Mouse (Mus musculus): ENCODE results near the gene Gprc5d. TPM values are rescaled to one million over a fixed set of nuclear protein-coding genes. Genes with fewer than 3 reads are reported as not detected.

Gprc5d gene
- total and polyA plus RNA-seq, 3 experiments = not detected

DNA sequence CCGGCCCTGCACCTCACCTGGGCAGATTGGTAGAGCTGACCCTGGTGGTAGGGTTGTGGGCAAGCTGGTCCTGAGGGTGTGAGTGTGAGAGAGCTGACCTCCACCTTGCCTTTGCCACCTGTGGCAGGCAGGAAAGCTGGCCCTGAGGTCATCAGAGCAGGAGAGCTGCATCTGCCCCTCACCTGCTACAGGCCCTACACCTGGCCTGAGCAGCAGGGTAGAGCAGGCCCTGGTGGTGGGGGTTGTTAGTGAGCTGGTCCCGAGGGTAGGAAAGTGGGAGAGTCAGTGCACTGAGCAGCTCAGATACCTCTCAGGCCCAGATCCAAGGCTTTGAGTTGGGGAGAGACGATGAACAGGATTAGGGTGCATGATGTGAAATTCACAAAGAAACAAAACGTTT lies 31.6 kb upstream of the Gprc5d start:
- Histone ChIP-seq H3K4me3 (ENCODE audit: low read depth, low read length) (no peak overlapping the region), H3K27me3 (ENCODE audit: insufficient read depth, low read length) (no peaks in the 10 kb centered on the region), H3K9me3 (replicated peaks) (peaks cover 18% of the 10 kb centered on the region), H3K4me1 (ENCODE audit: insufficient read depth, low read depth, low read length) (no peaks in the 10 kb centered on the region), H3K36me3 (replicated peaks) (peaks cover 75% of the 10 kb centered on the region)
- TF ChIP-seq GATA1 (IDR thresholded peaks at IDR 0.05; ENCODE audit: borderline replicate concordance, low read length) = no peak
- TF ChIP-seq GATA2 (IDR thresholded peaks at IDR 0.05; ENCODE audit: borderline replicate concordance, low read depth, low read length) = no peak
- TF ChIP-seq TAL1 (conservative IDR thresholded peaks at IDR 0.05; ENCODE audit: low read depth, low read length) = no peak
- no peak for TF ChIP-seq POLR2AphosphoS5 (IDR thresholded peaks at IDR 0.05; ENCODE audit: insufficient replicate concordance, low read depth, low read length)
- TF ChIP-seq CTCF (IDR thresholded peaks at IDR 0.05; ENCODE audit: low read depth, low read length) = no peak
- ATAC-seq (ENCODE audit: extremely low read depth, insufficient number of reproducible peaks, low FRiP score, poor library complexity, severe bottlenecking) = no peak
- DNase-seq (ENCODE audit: low spot score) = no peak

DNA sequence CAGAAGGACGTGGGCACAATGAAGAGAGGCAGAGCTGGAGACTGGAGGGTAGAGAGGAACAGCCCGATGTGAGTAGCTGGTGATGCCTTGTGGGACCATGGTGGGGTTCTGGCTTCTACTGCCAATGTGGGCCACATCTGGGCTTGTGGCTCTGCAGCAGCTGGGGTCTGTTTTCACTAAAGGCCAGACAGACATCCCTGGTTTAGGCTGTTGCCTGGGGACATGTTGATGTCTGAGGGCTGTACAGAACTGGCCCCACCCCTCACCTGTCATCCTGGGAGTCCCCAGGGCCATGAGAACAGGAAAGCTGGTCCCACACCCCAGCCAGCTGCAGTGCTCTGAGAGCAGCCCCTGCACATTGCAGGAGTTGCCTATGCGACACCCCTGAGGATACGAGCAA lies 31.1 kb upstream of the Gprc5d start:
- Histone ChIP-seq H3K4me3 (ENCODE audit: low read depth, low read length) (no peak overlapping the region), H3K4me1 (ENCODE audit: insufficient read depth, low read depth, low read length) (no peaks in the 10 kb centered on the region), H3K36me3 (replicated peaks) (peaks cover 71% of the 10 kb centered on the region), H3K9me3 (replicated peaks) (peaks cover 19% of the 10 kb centered on the region), H3K27me3 (ENCODE audit: insufficient read depth, low read length) (no peaks in the 10 kb centered on the region)
- no peak for TF ChIP-seq POLR2AphosphoS5 (IDR thresholded peaks at IDR 0.05; ENCODE audit: insufficient replicate concordance, low read depth, low read length)
- TF ChIP-seq TAL1 (conservative IDR thresholded peaks at IDR 0.05; ENCODE audit: low read depth, low read length) = no peak
- ATAC-seq (ENCODE audit: extremely low read depth, insufficient number of reproducible peaks, low FRiP score, poor library complexity, severe bottlenecking) (no peak), DNase-seq (ENCODE audit: low spot score) (no peak)

DNA sequence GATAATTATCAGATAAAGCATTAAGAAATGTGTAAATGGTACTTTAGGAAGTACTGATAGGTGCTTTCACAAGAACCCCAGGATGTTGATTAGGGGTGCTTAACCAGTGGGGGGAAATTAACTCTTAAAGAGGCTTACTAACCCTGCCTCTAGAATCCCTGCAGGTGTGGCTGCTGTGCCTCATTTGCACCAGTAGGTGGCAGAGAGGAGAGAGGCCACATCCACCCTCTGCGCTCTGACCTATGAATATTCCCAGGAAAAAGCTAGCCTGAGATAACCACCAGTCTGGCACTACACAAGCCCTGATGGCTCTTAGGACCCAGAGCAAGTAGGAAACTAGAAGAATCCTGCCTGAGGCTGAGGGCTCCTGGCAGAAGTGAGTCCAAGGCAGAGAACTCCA lies 30.4 kb upstream of the Gprc5d start:
- Histone ChIP-seq H3K27me3 (ENCODE audit: insufficient read depth, low read length) (no peaks in the 10 kb centered on the region), H3K4me3 (ENCODE audit: low read depth, low read length) (no peak overlapping the region), H3K4me1 (ENCODE audit: insufficient read depth, low read depth, low read length) (no peaks in the 10 kb centered on the region), H3K36me3 (replicated peaks) (peaks cover 72% of the 10 kb centered on the region), H3K9me3 (replicated peaks) (peaks cover 19% of the 10 kb centered on the region)
- ATAC-seq (ENCODE audit: extremely low read depth, insufficient number of reproducible peaks, low FRiP score, poor library complexity, severe bottlenecking) (0 out of 2 replicates have a peak, but pooled peaks have one; percentile 32), DNase-seq (ENCODE audit: low spot score) (no peak)
- TF ChIP-seq TAL1 (conservative IDR thresholded peaks at IDR 0.05; ENCODE audit: low read depth, low read length) (no peak), CTCF (IDR thresholded peaks at IDR 0.05; ENCODE audit: low read depth, low read length) (peak; percentile 26; the same call in 1 of the 2 replicates)

DNA sequence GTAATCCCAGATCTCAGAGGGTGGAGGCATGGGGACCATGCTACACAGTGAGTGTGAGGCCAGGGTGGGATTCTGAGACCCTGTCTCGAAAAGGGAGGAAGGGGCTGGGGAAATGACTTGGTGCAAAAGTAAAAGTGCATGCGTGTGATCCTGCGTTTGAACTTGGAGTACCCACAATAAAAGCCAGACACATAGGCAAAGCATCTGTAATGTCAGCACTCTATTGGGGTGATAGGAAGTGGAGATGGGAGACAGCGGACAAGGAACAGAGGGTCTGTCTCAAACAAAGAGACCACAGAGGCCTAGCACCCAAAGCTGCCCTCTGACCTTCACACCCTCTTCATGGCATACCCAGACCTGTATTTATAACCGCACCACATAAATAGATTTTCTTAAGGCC lies 27.9 kb upstream of the Gprc5d start:
- no peak for ATAC-seq (ENCODE audit: extremely low read depth, insufficient number of reproducible peaks, low FRiP score, poor library complexity, severe bottlenecking)
- DNase-seq (ENCODE audit: low spot score) = no peak
- H3K36me3 ChIP-seq (replicated peaks) = peaks cover 72% of the 10 kb centered on the region
- no peak overlapping the region for H3K4me3 ChIP-seq (ENCODE audit: low read depth, low read length)
- TF ChIP-seq TAL1 (conservative IDR thresholded peaks at IDR 0.05; ENCODE audit: low read depth, low read length) = no peak
- TF ChIP-seq GATA2 (IDR thresholded peaks at IDR 0.05; ENCODE audit: borderline replicate concordance, low read depth, low read length) = no peak
- TF ChIP-seq POLR2AphosphoS5 (IDR thresholded peaks at IDR 0.05; ENCODE audit: insufficient replicate concordance, low read depth, low read length) = no peak
- no peak for TF ChIP-seq CTCF (IDR thresholded peaks at IDR 0.05; ENCODE audit: low read depth, low read length)
- no peak for TF ChIP-seq GATA1 (IDR thresholded peaks at IDR 0.05; ENCODE audit: borderline replicate concordance, low read length)
- no peaks in the 10 kb centered on the region for H3K27me3 ChIP-seq (ENCODE audit: insufficient read depth, low read length)
- H3K9me3 ChIP-seq (replicated peaks) = peaks cover 18% of the 10 kb centered on the region
- H3K4me1 ChIP-seq (ENCODE audit: insufficient read depth, low read depth, low read length) = no peaks in the 10 kb centered on the region

DNA sequence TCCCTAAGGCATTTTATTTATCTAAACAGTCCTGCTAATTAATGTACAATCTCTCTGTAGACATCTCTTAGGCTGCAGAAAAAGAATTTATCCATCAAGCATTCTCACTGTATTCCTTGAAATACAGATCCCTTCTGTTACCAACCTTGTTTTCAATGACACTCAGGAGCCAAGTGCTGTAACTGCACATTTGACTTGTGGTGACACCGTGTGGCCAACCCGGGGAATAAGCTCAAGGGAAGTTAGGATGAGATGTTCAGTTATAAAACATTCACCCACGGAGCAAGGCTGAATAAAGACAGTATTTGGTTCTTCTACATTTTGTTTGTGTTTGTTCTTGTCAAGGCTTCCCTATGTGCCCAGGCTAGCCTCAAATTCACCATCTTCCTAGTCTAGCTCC lies 26.4 kb upstream of the Gprc5d start:
- no peak for TF ChIP-seq GATA2 (IDR thresholded peaks at IDR 0.05; ENCODE audit: borderline replicate concordance, low read depth, low read length)
- no peak for TF ChIP-seq POLR2AphosphoS5 (IDR thresholded peaks at IDR 0.05; ENCODE audit: insufficient replicate concordance, low read depth, low read length)
- TF ChIP-seq TAL1 (conservative IDR thresholded peaks at IDR 0.05; ENCODE audit: low read depth, low read length) = no peak
- TF ChIP-seq GATA1 (IDR thresholded peaks at IDR 0.05; ENCODE audit: borderline replicate concordance, low read length) = no peak
- no peak for TF ChIP-seq CTCF (IDR thresholded peaks at IDR 0.05; ENCODE audit: low read depth, low read length)
- peaks cover 19% of the 10 kb centered on the region for H3K9me3 ChIP-seq (replicated peaks)
- ATAC-seq (ENCODE audit: extremely low read depth, insufficient number of reproducible peaks, low FRiP score, poor library complexity, severe bottlenecking) = no peak
- peaks cover 69% of the 10 kb centered on the region for H3K36me3 ChIP-seq (replicated peaks)
- H3K27me3 ChIP-seq (ENCODE audit: insufficient read depth, low read length) = no peaks in the 10 kb centered on the region
- no peaks in the 10 kb centered on the region for H3K4me1 ChIP-seq (ENCODE audit: insufficient read depth, low read depth, low read length)
- no peak for DNase-seq (ENCODE audit: low spot score)
- H3K4me3 ChIP-seq (ENCODE audit: low read depth, low read length) = no peak overlapping the region

DNA sequence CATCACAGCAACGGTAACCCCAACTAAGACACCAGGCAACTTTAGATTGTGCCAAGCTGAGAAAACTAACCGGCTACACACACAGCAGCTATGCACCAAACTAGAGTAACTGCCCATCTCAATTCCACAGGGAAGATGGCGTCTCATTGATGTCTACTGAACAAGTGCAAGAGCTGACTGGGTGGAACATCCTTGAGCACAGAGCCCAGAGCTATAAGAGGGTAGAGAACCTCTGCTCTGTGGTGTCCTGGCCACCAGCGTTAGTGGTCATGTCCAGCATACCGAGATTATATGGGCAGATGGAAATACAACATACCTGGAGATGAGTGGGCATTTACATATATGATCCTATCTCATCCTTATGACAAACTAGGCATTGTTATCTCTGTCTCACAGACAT lies 25.1 kb upstream of the Gprc5d start:
- DNase-seq (ENCODE audit: low spot score) (no peak), ATAC-seq (ENCODE audit: extremely low read depth, insufficient number of reproducible peaks, low FRiP score, poor library complexity, severe bottlenecking) (no peak)
- H3K36me3 ChIP-seq (replicated peaks) = peaks cover 68% of the 10 kb centered on the region

DNA sequence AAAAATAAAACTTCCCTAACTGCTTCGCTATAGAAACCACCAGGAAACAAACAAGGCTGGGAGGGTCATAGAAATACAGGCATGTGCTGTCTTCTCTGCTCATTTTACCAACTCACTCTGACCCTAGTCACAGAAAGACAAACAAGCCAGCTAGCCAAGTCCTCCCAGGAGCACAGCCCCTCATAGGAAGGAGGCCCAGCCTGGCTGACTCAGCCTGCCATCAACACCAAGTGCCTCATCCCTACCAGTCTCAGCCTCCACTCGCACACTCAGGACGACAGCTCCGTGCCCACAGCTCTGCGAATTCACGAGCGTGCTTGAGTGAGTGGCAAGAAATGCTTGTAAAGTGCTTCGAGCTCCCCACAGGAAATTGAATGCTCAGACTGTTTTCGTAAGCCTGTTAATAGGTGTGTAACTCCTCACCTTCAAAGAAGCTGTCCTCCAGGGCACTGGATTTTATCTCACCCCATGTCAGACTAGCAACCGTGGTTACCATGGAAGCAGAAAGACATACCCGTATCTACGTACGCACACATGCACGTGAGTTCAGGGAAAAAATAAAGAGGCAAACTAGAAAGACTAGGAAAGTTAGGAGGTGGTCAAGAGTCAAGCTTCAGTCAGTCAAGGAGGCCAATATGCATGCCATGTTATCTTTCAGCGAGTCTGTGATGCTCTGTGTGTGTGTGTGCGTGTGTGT lies 23.5 kb upstream of the Gprc5d start:
- peaks cover 63% of the 10 kb centered on the region for H3K36me3 ChIP-seq (replicated peaks)

More for the DNA sequence above, 25.1 kb upstream of the Gprc5d start:
- no peak overlapping the region for H3K4me3 ChIP-seq (ENCODE audit: low read depth, low read length)
- peaks cover 14% of the 10 kb centered on the region for H3K9me3 ChIP-seq (replicated peaks)
- H3K27me3 ChIP-seq (ENCODE audit: insufficient read depth, low read length) = no peaks in the 10 kb centered on the region
- H3K4me1 ChIP-seq (ENCODE audit: insufficient read depth, low read depth, low read length) = no peaks in the 10 kb centered on the region
- TF ChIP-seq TAL1 (conservative IDR thresholded peaks at IDR 0.05; ENCODE audit: low read depth, low read length) (no peak), CTCF (IDR thresholded peaks at IDR 0.05; ENCODE audit: low read depth, low read length) (no peak), POLR2AphosphoS5 (IDR thresholded peaks at IDR 0.05; ENCODE audit: insufficient replicate concordance, low read depth, low read length) (no peak)

More for the DNA sequence above, 23.5 kb upstream of the Gprc5d start:
- peaks cover 17% of the 10 kb centered on the region for H3K9me3 ChIP-seq (replicated peaks)
- DNase-seq (ENCODE audit: low spot score) (no peak), ATAC-seq (ENCODE audit: extremely low read depth, insufficient number of reproducible peaks, low FRiP score, poor library complexity, severe bottlenecking) (no peak)
- no peaks in the 10 kb centered on the region for H3K27me3 ChIP-seq (ENCODE audit: insufficient read depth, low read length)
- no peak overlapping the region for H3K4me3 ChIP-seq (ENCODE audit: low read depth, low read length)
- TF ChIP-seq GATA2 (IDR thresholded peaks at IDR 0.05; ENCODE audit: borderline replicate concordance, low read depth, low read length) = no peak
- no peak for TF ChIP-seq TAL1 (conservative IDR thresholded peaks at IDR 0.05; ENCODE audit: low read depth, low read length)
- TF ChIP-seq GATA1 (IDR thresholded peaks at IDR 0.05; ENCODE audit: borderline replicate concordance, low read length) = no peak
- no peak for TF ChIP-seq POLR2AphosphoS5 (IDR thresholded peaks at IDR 0.05; ENCODE audit: insufficient replicate concordance, low read depth, low read length)
- no peak for TF ChIP-seq CTCF (IDR thresholded peaks at IDR 0.05; ENCODE audit: low read depth, low read length)
- H3K4me1 ChIP-seq (ENCODE audit: insufficient read depth, low read depth, low read length) = no peaks in the 10 kb centered on the region

Data from G1E (cell line).